Mouse (Mus musculus) thymus, adult 18-20 months (tissue): ENCODE results near the gene Hist1h3f.
A peak's percentile ranks its signal among the peaks of the same experiment; 100 is the strongest.
"Not testable (repeated sequence)": the region's sequence is repeated elsewhere in the genome, so short reads cannot be mapped to it uniquely, and the experiment has no call there.

Source experiments
- DNase-seq, 2 experiments: peaks; one replicate each; pipeline ENCODE4 v3.0.0; 2022; ENCODE audit warnings: mixed read lengths in 2 of 2

Hist1h3f gene

GRCm38 (mm10) chr13:23538249-23538648, 5.6 kb upstream of the Hist1h3f start:
- DNase-seq, result no peak

GRCm38 (mm10) chr13:23539821-23540220, 4.0 kb upstream of the Hist1h3f start:
- not testable (repeated sequence) for DNase-seq

GRCm38 (mm10) chr13:23541497-23541896, 2.4 kb upstream of the Hist1h3f start:
- no peak for DNase-seq

GRCm38 (mm10) chr13:23542225-23542980, 1.4 kb upstream of the Hist1h3f start:
- not testable (repeated sequence) for DNase-seq

GRCm38 (mm10) chr13:23542999-23543607, 749 bp upstream of the Hist1h3f start, which contains the start of gene Hist1h2bh:
Gene Hist1h2bh (minus strand): TSS chr13:23543392.
- DNase-seq, result peak; percentile 49 to 78

- not testable (repeated sequence) for DNase-seq
Measured at GRCm38 (mm10) chr13:23544787-23545120, 902 bp downstream of the Hist1h3f start.

GRCm38 (mm10) chr13:23546694-23547093, 2.8 kb downstream of the Hist1h3f start:
- DNase-seq, result no peak

GRCm38 (mm10) chr13:23550761-23551145, 6.9 kb downstream of the Hist1h3f start:
- no peak for DNase-seq

- peak; percentile 77 to 88 for DNase-seq
Measured at GRCm38 (mm10) chr13:23551146-23551834, 7.4 kb downstream of the Hist1h3f start, which contains the start of gene Hist1h4f. Gene Hist1h4f (minus strand): TSS chr13:23551648.

- DNase-seq, result no peak
Measured at GRCm38 (mm10) chr13:23551931-23552914, 8.4 kb downstream of the Hist1h3f start.

- DNase-seq, result no peak
Measured at GRCm38 (mm10) chr13:23552962-23553361, 9.1 kb downstream of the Hist1h3f start, which contains the start of gene Hist1h1d. Gene Hist1h1d (plus strand): TSS chr13:23553262.

GRCm38 (mm10) chr13:23554393-23554792, 10.5 kb downstream of the Hist1h3f start:
- no peak for DNase-seq

GRCm38 (mm10) chr13:23554925-23555838, 11.3 kb downstream of the Hist1h3f start:
- peak; percentile 81 to 89 for DNase-seq

- DNase-seq, result peak in 1 of 2 experiments; percentile 72
Measured at GRCm38 (mm10) chr13:23555839-23556416, 12.1 kb downstream of the Hist1h3f start.

GRCm38 (mm10) chr13:23556906-23557305, 13.1 kb downstream of the Hist1h3f start:
- DNase-seq, result no peak

GRCm38 (mm10) chr13:23560699-23561098, 16.8 kb downstream of the Hist1h3f start:
- not testable (repeated sequence) for DNase-seq

- DNase-seq, result not testable (repeated sequence)
Measured at GRCm38 (mm10) chr13:23561531-23561882, 17.7 kb downstream of the Hist1h3f start.

GRCm38 (mm10) chr13:23561883-23562659, 18.2 kb downstream of the Hist1h3f start, which contains the start of gene Hist1h3e:
Gene Hist1h3e (minus strand): TSS chr13:23562369.
- peak; percentile 81 to 91 for DNase-seq

- no peak for DNase-seq
Measured at GRCm38 (mm10) chr13:23562699-23563462, 19.0 kb downstream of the Hist1h3f start.
